ENCODE assay signal across 9 mouse cellular contexts in the genomic region with DNA sequence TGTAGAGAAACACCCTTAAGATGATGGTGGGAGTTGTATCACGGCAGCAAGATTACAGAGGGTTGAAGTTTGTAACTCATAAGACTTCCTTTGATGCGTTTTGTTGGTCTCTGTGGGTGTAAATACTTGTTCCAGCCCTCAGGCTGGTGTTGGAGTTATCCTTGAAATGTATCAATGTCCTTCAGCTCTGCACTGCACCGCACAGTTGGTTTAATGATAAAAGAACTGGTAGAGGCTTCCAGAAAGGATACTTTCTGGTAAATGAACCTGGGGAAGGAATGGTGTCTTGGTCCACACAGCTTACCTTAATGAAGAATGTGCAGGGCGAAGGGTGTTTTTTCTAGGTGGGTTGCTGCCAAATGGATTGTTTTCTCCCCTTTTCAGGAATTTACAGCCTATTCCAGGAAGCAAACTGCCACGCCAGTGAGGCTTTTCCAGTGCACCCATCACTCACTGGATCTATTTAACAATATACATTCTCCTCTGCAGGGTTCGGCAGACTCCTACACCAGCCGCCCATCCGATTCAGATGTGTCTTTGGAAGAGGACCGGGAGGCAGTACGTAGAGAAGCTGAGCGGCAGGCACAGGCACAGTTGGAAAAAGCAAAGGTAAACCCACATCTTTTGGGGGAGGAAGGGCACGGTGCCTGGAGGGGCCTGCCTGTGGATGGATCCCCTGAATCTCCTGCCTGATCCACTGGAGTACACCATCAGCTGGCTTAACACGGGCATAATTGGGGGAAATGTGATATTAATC.
DNase-seq lines count a peak whose midpoint lies in the region; ATAC-seq lines count a peak whose summit lies in the region.
"Had no signal": no experiment of that assay in that cellular context is flagged by ENCODE, and none has a peak within 500 bp of the region (broad histone marks: within the 10 kb centered on the region; RNA-seq: fewer than 3 reads in every experiment).

No protein-coding gene starts in this region.

- ATAC-seq in heart, embryonic 15.5 days (replicated peaks; ENCODE audit: insufficient number of reproducible peaks, insufficient read depth, low FRiP score, low read depth) = no peak
- ATAC-seq in midbrain, embryonic 12.5 days (ENCODE audit: low FRiP score, low read depth) = no peak
- ATAC-seq in liver, embryonic 12.5 days = no peak

- no peak overlapping the region for H3K27ac ChIP-seq in heart, embryonic 15.5 days
- H3K27ac ChIP-seq in hindbrain, embryonic 10.5 days = peak overlapping the region; percentile 77
- no peak overlapping the region for H3K27ac ChIP-seq in midbrain, embryonic 12.5 days (replicated peaks)
- no peak overlapping the region for H3K27ac ChIP-seq in liver, embryonic 12.5 days

- no peaks in the 10 kb centered on the region for H3K9me3 ChIP-seq in heart, embryonic 15.5 days (replicated peaks)
- H3K9me3 ChIP-seq in hindbrain, embryonic 10.5 days = no peaks in the 10 kb centered on the region
- H3K9me3 ChIP-seq in midbrain, embryonic 12.5 days = no peaks in the 10 kb centered on the region
- no peaks in the 10 kb centered on the region for H3K9me3 ChIP-seq in liver, embryonic 12.5 days (replicated peaks)

- H3K4me2 ChIP-seq in heart, embryonic 15.5 days = peak overlapping the region; percentile 53
- peak overlapping the region; percentile 47 for H3K4me2 ChIP-seq in midbrain, embryonic 12.5 days (replicated peaks)
- H3K4me2 ChIP-seq in liver, embryonic 12.5 days = no peak overlapping the region

- H3K4me3 ChIP-seq in heart, embryonic 15.5 days = no peak overlapping the region
- H3K4me3 ChIP-seq in hindbrain, embryonic 10.5 days = peak overlapping the region; percentile 41
- no peak overlapping the region for H3K4me3 ChIP-seq in midbrain, embryonic 12.5 days
- no peak overlapping the region for H3K4me3 ChIP-seq in liver, embryonic 12.5 days

- no peak for DNase-seq in heart, postnatal 4 days
- DNase-seq in brain, adult 2 months (ENCODE audit: low read depth, low spot score) = peak; percentile 57
- DNase-seq in hindbrain, embryonic 10.5 days (ENCODE audit: low spot score) = no peak
- no peak for DNase-seq in thymus, postnatal 14 days
- no peak for DNase-seq in cerebellum, postnatal 4 days (ENCODE audit: low spot score in 2 of 2)
- DNase-seq: gastrocnemius, postnatal 10 days had no signal

- H3K4me1 ChIP-seq in heart, embryonic 15.5 days (replicated peaks) = peaks cover 20% of the 10 kb centered on the region
- H3K4me1 ChIP-seq in hindbrain, embryonic 10.5 days (replicated peaks) = peaks cover 28% of the 10 kb centered on the region
- H3K4me1 ChIP-seq in midbrain, embryonic 12.5 days = peaks cover 8% of the 10 kb centered on the region; the same call in 1 of the 2 replicates
- no peaks in the 10 kb centered on the region for H3K4me1 ChIP-seq in liver, embryonic 12.5 days

- H3K27me3 ChIP-seq in heart, embryonic 15.5 days = no peaks in the 10 kb centered on the region
- H3K27me3 ChIP-seq in hindbrain, embryonic 10.5 days (ENCODE audit: insufficient read depth, poor library complexity, severe bottlenecking) = no peaks in the 10 kb centered on the region
- H3K27me3 ChIP-seq in midbrain, embryonic 12.5 days = no peaks in the 10 kb centered on the region
- H3K27me3 ChIP-seq in liver, embryonic 12.5 days (replicated peaks) = no peaks in the 10 kb centered on the region

- no peak overlapping the region for H3K9ac ChIP-seq in heart, embryonic 15.5 days
- H3K9ac ChIP-seq in midbrain, embryonic 12.5 days (replicated peaks) = no peak overlapping the region
- no peak overlapping the region for H3K9ac ChIP-seq in liver, embryonic 12.5 days

- WGBS in heart, embryonic 15.5 days = 54% methylated on average over 13 of the region's 13 CpGs
- WGBS in hindbrain, embryonic 10.5 days = 41% methylated on average over 13 of the region's 13 CpGs
- WGBS in midbrain, embryonic 12.5 days = 43% methylated on average over 13 of the region's 13 CpGs
- WGBS in liver, embryonic 12.5 days (ENCODE audit: insufficient replicate concordance) = 64% methylated on average over 13 of the region's 13 CpGs

- H3K36me3 ChIP-seq in heart, embryonic 15.5 days = no peaks in the 10 kb centered on the region
- no peaks in the 10 kb centered on the region for H3K36me3 ChIP-seq in hindbrain, embryonic 10.5 days
- H3K36me3 ChIP-seq in midbrain, embryonic 12.5 days = no peaks in the 10 kb centered on the region
- H3K36me3 ChIP-seq in liver, embryonic 12.5 days = no peaks in the 10 kb centered on the region
